Mouse (Mus musculus) G1E (cell line): ENCODE measurements around the gene Lrrc55. TPM values are rescaled to one million over a fixed set of nuclear protein-coding genes. Genes with fewer than 3 reads are reported as not detected.

Experiments
- ATAC-seq: 2 replicates; pipeline ENCODE4 v1.8.0; 2016; ENCODE audit warnings: mild to moderate bottlenecking; ENCODE audit not compliant: insufficient number of reproducible peaks, poor library complexity, low FRiP score, severe bottlenecking; ENCODE audit errors: extremely low read depth
- DNase-seq: peaks from one replicate; pipeline ENCODE4 v3.0.0; 2012; ENCODE audit warnings: low spot score
- H3K27me3 ChIP-seq: 2 replicates; pipeline ENCODE4 v1.6.1; 2012; ENCODE audit warnings: mild to moderate bottlenecking, low read length, inconsistent platforms; ENCODE audit not compliant: insufficient read depth
- H3K36me3 ChIP-seq: replicated peaks from 2 replicates; pipeline ENCODE3; 2012; ENCODE audit warnings: mild to moderate bottlenecking, inconsistent platforms
- H3K4me1 ChIP-seq: 2 replicates; pipeline ENCODE4 v1.6.1; 2012; ENCODE audit warnings: low read depth, low read length, inconsistent platforms, mixed read lengths; ENCODE audit not compliant: insufficient read depth
- H3K4me3 ChIP-seq: 2 replicates; pipeline ENCODE4 v1.5.1; 2012; ENCODE audit warnings: low read depth, mild to moderate bottlenecking, inconsistent platforms, low read length, moderate library complexity, mixed read lengths
- H3K9me3 ChIP-seq: replicated peaks from 2 replicates; pipeline ENCODE4 v1.6.1; 2012; ENCODE audit warnings: inconsistent platforms
- CTCF ChIP-seq: IDR thresholded peaks from 2 replicates; pipeline ENCODE4 v1.5.1; 2012; ENCODE audit warnings: low read depth, low read length, inconsistent platforms, mixed read lengths
- GATA1 ChIP-seq: IDR thresholded peaks from 2 replicates; pipeline ENCODE4 v1.6.1; 2012; ENCODE audit warnings: borderline replicate concordance, low read length, inconsistent platforms, mixed read lengths
- GATA2 ChIP-seq: IDR thresholded peaks from 2 replicates; pipeline ENCODE4 v1.6.1; 2012; ENCODE audit warnings: low read depth, low read length, inconsistent platforms, borderline replicate concordance
- POLR2AphosphoS5 ChIP-seq: IDR thresholded peaks from 2 replicates; pipeline ENCODE4 v1.6.1; 2012; ENCODE audit warnings: low read depth, low read length, inconsistent platforms; ENCODE audit not compliant: insufficient replicate concordance
- TAL1 ChIP-seq: conservative IDR thresholded peaks from 2 replicates; pipeline ENCODE4 v1.6.1; 2012; ENCODE audit warnings: low read depth, low read length, inconsistent platforms, mixed read lengths
- polyA plus RNA-seq: library from polyadenylated mRNA; stranded (reverse); fragments of >175 nt; gene quantifications from 2 replicates; pipeline ENCODE4 v1.2.3, GENCODE M21; 2012
- total RNA-seq, 2 experiments: library from RNA; stranded (forward) in 1 of 2; stranded (reverse) in 1 of 2; fragments of 200-1000 nt in 1 of 2; fragments of >200 nt in 1 of 2; fragmentation: Nextera tagmentation in 1 of 2; gene quantifications; 2 replicates each; pipeline ENCODE4 v1.2.3; 2014 to 2017

Gene Lrrc55
- total and polyA plus RNA-seq, 3 experiments = 0.44 TPM; not detected in 2

GRCm38 (mm10) chr2:85172071-85172762 lies 24.8 kb downstream of the Lrrc55 start:
- no peaks in the 10 kb centered on the region for H3K9me3 ChIP-seq
- DNase-seq = no peak
- H3K36me3 ChIP-seq = no peaks in the 10 kb centered on the region
- H3K4me3 ChIP-seq = no peak overlapping the region
- H3K27me3 ChIP-seq = no peaks in the 10 kb centered on the region
- ATAC-seq = no peak
- H3K4me1 ChIP-seq = no peaks in the 10 kb centered on the region
- no peak for TF ChIP-seq GATA1

DNA sequence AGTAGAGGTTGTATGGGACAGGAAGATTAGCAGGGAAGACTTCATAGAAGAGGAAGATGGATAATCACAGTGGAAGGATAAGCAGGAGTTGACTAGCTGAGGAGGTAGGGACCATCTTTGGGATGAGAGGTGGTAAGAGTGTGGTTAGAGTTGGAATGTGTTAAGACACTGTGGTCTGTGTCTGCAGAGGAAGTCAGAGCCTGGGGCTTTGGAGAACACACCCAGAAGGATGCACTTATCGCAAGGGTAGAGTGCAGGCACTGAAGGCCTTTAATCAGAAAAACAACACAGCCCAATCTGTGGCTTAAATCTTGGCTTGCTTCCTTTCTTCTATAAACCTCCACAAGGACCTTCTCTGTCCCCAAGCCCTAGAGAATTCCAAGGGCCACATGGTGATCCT lies 28.7 kb downstream of the Lrrc55 start:
- DNase-seq (no peak), ATAC-seq (no peak)
- TF ChIP-seq POLR2AphosphoS5 = no peak
- no peak for TF ChIP-seq TAL1
- no peak for TF ChIP-seq GATA1
- TF ChIP-seq CTCF = no peak
- no peak for TF ChIP-seq GATA2
- Histone ChIP-seq H3K36me3 (no peaks in the 10 kb centered on the region), H3K4me3 (no peak overlapping the region), H3K27me3 (no peaks in the 10 kb centered on the region), H3K4me1 (no peaks in the 10 kb centered on the region), H3K9me3 (no peaks in the 10 kb centered on the region)

- Histone ChIP-seq H3K4me1 (no peaks in the 10 kb centered on the region), H3K27me3 (no peaks in the 10 kb centered on the region), H3K36me3 (no peaks in the 10 kb centered on the region), H3K4me3 (no peak overlapping the region), H3K9me3 (no peaks in the 10 kb centered on the region)
- no peak for TF ChIP-seq TAL1
- TF ChIP-seq CTCF = no peak
- DNase-seq (no peak), ATAC-seq (no peak)
Measured at GRCm38 (mm10) chr2:85167624-85168023, 29.4 kb downstream of the Lrrc55 start.

DNA sequence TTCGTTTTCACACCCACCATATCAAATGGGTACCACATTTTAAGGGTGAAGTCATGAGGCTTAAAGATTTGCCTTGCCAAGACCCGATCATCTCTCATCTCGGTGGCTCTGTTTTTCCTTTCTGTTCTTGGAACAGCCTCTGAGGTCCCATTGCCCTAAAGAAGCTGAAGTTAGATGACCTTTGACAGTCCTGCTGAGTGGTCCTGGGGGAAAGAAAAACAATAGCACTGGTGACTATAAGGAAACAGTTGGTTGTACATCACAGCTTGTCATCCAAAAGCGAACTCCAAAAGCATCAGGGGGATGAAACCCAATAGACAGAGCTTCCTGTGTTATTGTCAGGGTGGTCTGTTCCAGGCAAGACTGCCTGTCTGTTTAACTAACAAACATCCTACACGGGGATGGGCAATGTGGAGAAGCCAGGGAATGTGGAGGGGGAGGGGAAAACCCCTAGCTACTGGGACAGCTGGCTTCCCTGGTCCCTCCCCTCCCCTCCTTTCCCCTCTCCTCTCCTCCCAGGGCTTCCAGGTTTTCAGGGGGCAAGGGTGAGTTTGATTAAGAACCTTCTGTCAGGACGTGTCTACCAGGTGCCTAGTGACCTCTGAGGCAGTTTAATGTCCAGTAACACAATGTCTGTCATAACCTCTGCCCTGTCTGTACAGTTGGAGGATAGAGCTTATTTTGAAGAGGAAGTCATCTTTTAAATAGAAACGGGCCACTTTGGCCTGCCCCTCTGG lies 33.5 kb downstream of the Lrrc55 start:
- no peak for DNase-seq
- H3K36me3 ChIP-seq = no peaks in the 10 kb centered on the region
- TF ChIP-seq GATA1 = no peak
- TF ChIP-seq TAL1 = no peak
- no peak for TF ChIP-seq POLR2AphosphoS5
- no peak overlapping the region for H3K4me3 ChIP-seq
- no peaks in the 10 kb centered on the region for H3K27me3 ChIP-seq
- no peaks in the 10 kb centered on the region for H3K4me1 ChIP-seq
- no peaks in the 10 kb centered on the region for H3K9me3 ChIP-seq
- no peak for ATAC-seq

DNA sequence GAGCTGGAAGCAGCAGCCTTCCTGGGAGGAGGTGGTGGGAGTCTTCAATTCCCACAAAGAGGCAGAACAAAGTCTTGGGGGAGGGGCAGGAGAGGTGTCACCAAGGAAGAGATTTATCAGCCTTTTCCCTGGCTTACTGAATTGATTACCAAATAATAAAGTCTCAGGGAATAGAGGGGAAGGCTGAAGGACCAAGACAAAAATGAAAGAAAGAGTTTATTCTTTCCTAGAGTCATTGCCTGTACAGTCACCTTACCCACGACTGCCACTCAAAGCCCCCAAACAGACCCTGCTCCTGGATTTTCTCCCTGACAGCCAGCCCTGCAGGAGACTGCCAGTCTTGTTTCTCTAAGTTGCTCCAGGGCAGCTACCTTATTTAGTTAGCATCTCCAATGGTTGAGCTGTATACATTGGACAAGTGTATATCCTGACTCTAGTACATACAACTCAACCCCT lies 35.3 kb downstream of the Lrrc55 start:
- no peaks in the 10 kb centered on the region for H3K4me1 ChIP-seq
- TF ChIP-seq POLR2AphosphoS5 (no peak), CTCF (no peak), GATA1 (no peak), GATA2 (no peak), TAL1 (no peak)
- no peaks in the 10 kb centered on the region for H3K27me3 ChIP-seq
- no peak overlapping the region for H3K4me3 ChIP-seq
- no peak for DNase-seq
- no peaks in the 10 kb centered on the region for H3K36me3 ChIP-seq
- no peaks in the 10 kb centered on the region for H3K9me3 ChIP-seq
- no peak for ATAC-seq

GRCm38 (mm10) chr2:85160901-85161637 lies 35.9 kb downstream of the Lrrc55 start:
- ATAC-seq (no peak), DNase-seq (no peak)

More at GRCm38 (mm10) chr2:85160901-85161637, 35.9 kb downstream of the Lrrc55 start:
- H3K36me3 ChIP-seq = no peaks in the 10 kb centered on the region
- no peak overlapping the region for H3K4me3 ChIP-seq
- H3K27me3 ChIP-seq = no peaks in the 10 kb centered on the region
- TF ChIP-seq GATA2 (no peak), CTCF (no peak), POLR2AphosphoS5 (no peak), GATA1 (no peak)
- H3K4me1 ChIP-seq = no peaks in the 10 kb centered on the region
- H3K9me3 ChIP-seq = no peaks in the 10 kb centered on the region
